Mouse (Mus musculus) megakaryocyte, embryonic 14.5 days (primary cell): Measurements from ENCODE around the gene Slc29a4. TPM values are rescaled to one million over a fixed set of nuclear protein-coding genes. Genes with fewer than 3 reads are reported as not detected.
A peak's percentile ranks its signal among the peaks of the same experiment; 100 is the strongest.

Experiments
- H3K27me3 ChIP-seq: replicated peaks from 2 replicates; pipeline ENCODE3; 2012; ENCODE audit warnings: inconsistent platforms
- H3K36me3 ChIP-seq: replicated peaks from 2 replicates; pipeline ENCODE3; 2012; ENCODE audit warnings: low read length, inconsistent platforms, mixed read lengths
- H3K4me1 ChIP-seq: 2 replicates; pipeline ENCODE4 v1.6.1; 2012; ENCODE audit warnings: inconsistent platforms
- H3K4me3 ChIP-seq: replicated peaks from 2 replicates; pipeline ENCODE3; 2012; ENCODE audit warnings: moderate library complexity, mild to moderate bottlenecking, inconsistent platforms
- H3K9me3 ChIP-seq: 2 replicates; pipeline ENCODE4 v1.6.1; 2012; ENCODE audit warnings: inconsistent platforms
- FLI1 ChIP-seq: IDR thresholded peaks from 2 replicates; pipeline ENCODE4 v1.6.1; 2012; ENCODE audit warnings: low read length, inconsistent platforms, mixed read lengths
- GATA1 ChIP-seq: IDR thresholded peaks from 3 replicates; pipeline ENCODE4 v1.6.1; 2012; ENCODE audit warnings: mixed read lengths, low read length, inconsistent platforms, borderline replicate concordance
- polyA plus RNA-seq: library from polyadenylated mRNA; stranded (reverse); fragments of >175 nt; gene quantifications from 2 replicates; pipeline ENCODE4 v1.2.3, GENCODE M21; 2012; ENCODE audit warnings: low replicate concordance; ENCODE audit not compliant: insufficient read depth

The Slc29a4 gene
- polyA plus RNA-seq, 1 experiment = 0.04 TPM

DNA sequence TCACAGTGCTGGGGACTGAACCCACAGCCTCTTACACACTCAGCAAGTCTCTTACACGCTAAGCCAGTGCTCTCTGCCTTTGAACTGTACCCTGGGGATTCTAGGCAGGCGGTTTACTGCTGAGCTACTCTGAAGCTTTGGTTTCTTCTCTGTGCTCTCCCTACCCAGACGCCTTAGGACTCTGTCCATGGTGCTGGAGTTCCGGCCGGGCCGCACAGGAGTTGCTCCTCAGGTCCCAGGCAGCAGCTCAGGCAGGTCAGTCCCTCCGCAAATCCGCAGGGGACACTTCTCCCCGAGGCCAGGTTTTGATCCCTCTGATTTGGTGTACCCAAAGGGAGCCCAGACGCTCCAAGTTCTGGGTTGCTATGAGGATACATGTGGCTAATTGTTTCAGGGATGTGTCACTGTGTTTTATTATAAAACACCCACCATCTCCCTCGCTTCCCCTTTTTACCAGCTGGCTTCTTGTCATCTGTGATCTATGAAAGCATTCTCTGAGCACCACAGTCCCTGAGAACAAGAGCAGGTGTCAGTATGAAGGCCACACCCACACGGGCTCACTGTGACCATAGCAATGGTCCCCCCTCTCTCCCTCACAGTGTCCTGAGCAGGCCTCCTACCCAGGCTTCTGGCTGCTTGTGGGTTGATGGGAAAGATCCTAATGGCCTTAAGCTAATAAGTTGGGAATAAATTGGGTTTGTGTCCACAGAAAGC is 2.5 kb downstream of the Slc29a4 start:
- H3K9me3 ChIP-seq = no peaks in the 10 kb centered on the region
- H3K36me3 ChIP-seq = no peaks in the 10 kb centered on the region
- no peak overlapping the region for H3K4me3 ChIP-seq
- TF ChIP-seq FLI1 = no peak
- TF ChIP-seq GATA1 = no peak
- H3K4me1 ChIP-seq = no peaks in the 10 kb centered on the region; the same call in 1 of the 2 replicates
- peaks cover 34% of the 10 kb centered on the region for H3K27me3 ChIP-seq

DNA sequence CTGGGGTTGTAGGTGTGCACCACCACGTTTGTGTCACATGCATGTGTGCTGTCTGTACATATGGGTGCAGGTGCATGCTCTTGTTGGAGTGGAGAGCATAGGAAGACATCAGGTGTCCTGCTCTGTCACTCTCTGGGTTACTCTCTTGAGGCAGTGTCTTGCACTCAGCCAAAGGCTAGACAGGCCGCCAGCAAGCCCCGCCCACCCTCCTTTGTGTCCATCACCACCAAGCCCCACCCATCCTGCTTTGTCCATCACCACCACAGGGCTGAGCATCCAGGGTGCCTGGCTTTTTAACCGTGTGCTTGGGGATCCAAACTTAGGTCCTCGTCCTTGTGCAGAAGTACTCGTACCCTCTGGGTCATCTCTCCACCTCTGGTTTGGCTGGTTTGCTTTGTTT is 3.9 kb downstream of the Slc29a4 start:
- Histone ChIP-seq H3K27me3 (peaks cover 43% of the 10 kb centered on the region), H3K4me1 (peaks cover 4% of the 10 kb centered on the region; the same call in 1 of the 2 replicates), H3K9me3 (no peaks in the 10 kb centered on the region), H3K4me3 (no peak overlapping the region), H3K36me3 (no peaks in the 10 kb centered on the region)
- TF ChIP-seq GATA1 = no peak
- TF ChIP-seq FLI1 = no peak

DNA sequence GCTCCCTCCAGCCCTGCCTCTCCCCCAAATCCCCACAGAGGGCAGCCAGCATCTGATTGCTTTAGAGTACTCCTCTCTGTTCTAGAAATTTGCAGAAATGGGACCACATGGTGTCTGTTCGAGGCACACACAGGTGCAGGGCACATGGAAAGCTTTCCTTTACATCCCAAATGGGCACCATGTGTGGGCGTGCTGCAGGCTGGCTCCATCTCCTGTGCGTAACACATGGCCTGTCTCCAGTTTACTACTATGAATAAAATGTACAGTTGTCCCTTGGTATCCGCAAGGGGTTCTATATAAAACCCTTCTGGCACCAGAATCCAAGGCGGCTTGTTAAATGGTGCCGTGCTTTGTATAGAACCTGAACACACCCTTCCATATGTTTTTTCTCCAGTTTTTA is 4.6 kb downstream of the Slc29a4 start:
- H3K36me3 ChIP-seq = no peaks in the 10 kb centered on the region
- TF ChIP-seq GATA1 = no peak
- peaks cover 49% of the 10 kb centered on the region for H3K27me3 ChIP-seq
- no peaks in the 10 kb centered on the region for H3K9me3 ChIP-seq
- no peak overlapping the region for H3K4me3 ChIP-seq
- H3K4me1 ChIP-seq = peaks cover 10% of the 10 kb centered on the region

DNA sequence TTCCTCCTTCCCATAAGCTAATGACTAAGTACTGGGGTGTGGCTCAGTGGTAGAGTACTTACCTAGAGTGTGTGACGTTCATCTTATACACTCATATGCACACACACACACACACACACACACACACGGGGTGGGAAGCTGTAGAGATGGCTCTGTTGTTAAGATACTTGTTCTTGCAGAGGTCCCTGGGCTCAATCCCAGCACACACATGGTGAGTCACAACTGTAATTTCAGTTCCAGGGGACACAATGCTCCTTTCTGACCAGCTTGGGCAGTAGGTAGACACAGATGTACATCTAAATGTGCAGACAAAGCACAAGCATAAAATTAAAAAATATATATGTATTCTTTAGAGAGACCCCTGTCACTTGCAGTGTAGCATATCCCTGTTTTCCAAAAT is 5.4 kb downstream of the Slc29a4 start:
- H3K4me3 ChIP-seq = no peak overlapping the region
- TF ChIP-seq FLI1 (no peak), GATA1 (no peak)
- no peaks in the 10 kb centered on the region for H3K36me3 ChIP-seq
- H3K4me1 ChIP-seq = peaks cover 18% of the 10 kb centered on the region
- H3K27me3 ChIP-seq = peaks cover 53% of the 10 kb centered on the region
- no peaks in the 10 kb centered on the region for H3K9me3 ChIP-seq

DNA sequence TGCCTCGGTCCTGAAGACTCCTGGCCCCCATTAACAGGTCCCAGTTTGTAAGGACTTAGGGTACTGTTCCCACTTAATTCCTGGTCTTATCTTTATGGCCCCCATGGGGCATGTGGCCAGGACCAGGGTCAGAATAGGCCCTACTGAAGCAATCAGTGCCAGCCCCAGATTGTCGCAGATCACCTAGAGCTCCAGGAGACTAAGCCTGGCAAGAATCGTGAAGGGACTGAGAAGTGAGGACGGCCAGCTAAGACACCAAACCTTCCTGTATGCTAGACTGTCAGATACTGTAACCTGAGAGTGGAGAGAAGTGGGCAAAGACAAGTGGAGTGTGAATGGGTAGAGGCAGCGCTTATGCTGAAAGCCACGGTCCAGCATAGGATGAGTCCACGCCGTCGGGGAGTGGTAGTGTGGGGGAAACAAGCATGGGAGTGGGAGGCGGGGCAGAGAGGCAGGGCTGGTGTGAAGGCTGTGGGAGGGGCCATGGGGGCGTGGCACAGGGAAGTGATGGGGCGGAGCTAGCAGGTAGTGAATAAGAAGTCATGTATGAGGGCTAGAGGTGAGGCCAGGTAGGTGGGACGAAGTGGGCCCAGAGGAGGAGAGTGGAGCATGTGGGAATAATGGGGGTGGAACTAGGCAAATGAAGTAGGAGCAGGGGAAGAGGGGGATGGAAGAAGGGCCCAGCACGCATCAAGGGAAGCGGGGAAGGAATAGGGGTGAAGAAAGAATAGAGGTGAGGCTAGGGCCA is 8.7 kb downstream of the Slc29a4 start:
- Histone ChIP-seq H3K27me3 (peaks cover 75% of the 10 kb centered on the region), H3K4me3 (no peak overlapping the region)
- TF ChIP-seq GATA1 (no peak), FLI1 (no peak)

DNA sequence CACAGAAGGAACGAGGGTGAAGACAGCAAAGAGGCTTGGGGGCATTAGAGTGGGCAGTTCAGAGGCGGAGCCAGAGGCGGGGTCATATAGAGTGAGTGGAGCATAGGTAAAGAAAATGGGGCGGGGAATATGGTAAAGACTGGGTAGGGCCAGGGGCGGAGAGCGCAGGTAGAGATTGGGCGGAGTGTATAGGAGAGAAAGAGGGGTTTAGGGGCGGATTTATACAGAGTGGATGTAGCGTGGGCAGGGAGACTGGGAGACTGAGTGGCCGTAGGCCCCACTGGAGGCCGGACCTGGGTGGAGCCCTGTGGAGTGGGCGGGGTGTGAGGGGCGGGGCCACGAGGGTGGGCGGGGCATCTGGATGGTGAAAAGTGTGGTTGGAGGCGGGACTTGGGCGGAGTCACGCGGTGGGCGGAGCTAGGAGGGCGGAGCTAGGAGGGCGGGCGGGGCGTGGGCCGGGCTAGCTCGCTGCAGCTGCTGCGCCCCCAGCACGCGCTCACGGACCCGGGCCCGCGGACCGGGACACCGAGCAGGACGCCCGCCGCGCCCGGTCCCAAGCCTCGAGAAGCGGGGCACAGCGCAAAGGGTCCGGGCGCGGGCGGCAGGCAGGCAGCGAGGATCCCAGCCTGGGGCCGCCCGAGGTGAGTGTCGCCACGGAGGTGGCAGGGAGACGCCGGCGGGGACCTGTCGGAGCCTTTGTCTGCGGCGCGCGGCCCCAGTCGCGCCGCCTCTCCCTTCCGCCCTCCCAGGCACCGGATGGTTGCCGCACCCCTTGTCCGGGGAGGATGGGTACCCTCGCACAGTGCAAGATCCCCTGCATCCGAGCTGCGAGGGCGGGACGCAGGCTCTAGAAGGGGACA is 9.6 kb downstream of the Slc29a4 start:
- peak overlapping the region; percentile 88 for H3K4me3 ChIP-seq
- no peaks in the 10 kb centered on the region for H3K36me3 ChIP-seq
- peaks cover 70% of the 10 kb centered on the region for H3K27me3 ChIP-seq
- peaks cover 18% of the 10 kb centered on the region for H3K4me1 ChIP-seq
- TF ChIP-seq GATA1 (no peak), FLI1 (no peak)
- H3K9me3 ChIP-seq = no peaks in the 10 kb centered on the region

More for the DNA sequence above, 8.7 kb downstream of the Slc29a4 start:
- H3K36me3 ChIP-seq = no peaks in the 10 kb centered on the region
- peaks cover 18% of the 10 kb centered on the region for H3K4me1 ChIP-seq
- no peaks in the 10 kb centered on the region for H3K9me3 ChIP-seq

DNA sequence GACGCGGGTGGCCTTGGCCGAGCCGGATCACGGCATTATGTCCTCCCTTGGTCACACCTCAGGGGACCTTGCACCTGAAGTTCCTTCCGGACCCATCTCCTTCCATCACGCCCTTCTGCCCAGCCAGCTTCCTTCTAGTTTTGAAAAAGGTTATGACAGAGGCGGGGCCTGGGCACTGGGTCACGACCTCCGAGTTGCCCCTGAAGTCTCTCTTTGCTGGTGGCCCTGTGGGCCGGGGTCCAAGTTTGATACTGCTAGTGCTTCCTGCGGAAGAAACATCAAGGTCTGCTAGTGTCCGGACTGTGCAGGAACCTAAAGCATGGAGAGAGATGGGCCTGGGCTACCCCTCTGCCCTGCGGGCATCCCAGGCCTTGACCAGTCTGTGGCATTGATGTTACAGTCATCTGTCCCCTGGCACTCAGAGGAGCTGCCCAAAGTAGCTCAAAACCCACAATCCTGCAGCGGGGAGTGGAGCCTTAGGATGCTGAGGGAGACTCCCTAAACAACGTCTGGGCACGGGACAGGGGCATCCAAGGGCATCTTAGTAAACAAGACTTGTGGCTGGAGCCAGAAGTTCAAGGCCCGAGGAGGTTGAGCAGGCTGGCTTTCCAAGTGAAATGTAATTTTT is 10.3 kb downstream of the Slc29a4 start:
- TF ChIP-seq GATA1 = no peak
- no peak for TF ChIP-seq FLI1
- peaks cover 18% of the 10 kb centered on the region for H3K4me1 ChIP-seq
- no peaks in the 10 kb centered on the region for H3K9me3 ChIP-seq
- peaks cover 69% of the 10 kb centered on the region for H3K27me3 ChIP-seq
- peak overlapping the region; percentile 88 for H3K4me3 ChIP-seq
- no peaks in the 10 kb centered on the region for H3K36me3 ChIP-seq

DNA sequence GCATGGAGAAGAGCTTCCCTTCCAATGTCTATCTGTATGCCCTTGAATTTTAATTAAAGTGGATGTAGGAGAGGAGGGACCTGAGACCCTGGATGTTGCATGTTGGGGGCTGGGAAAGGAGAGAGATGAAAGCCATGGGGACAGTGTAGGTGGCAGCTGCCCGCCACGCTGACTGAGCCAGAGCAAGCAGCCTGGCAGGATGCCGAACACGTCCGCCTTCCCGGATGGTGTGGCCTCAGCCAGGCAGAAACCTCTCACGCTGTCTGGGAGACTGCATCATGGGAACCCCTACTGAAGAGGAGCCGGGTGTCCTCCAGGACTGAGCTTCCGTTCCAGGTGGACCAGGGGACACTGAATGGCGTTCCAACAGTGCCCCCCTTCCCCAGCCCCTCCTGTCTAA is 11.3 kb downstream of the Slc29a4 start:
- TF ChIP-seq GATA1 (no peak), FLI1 (no peak)
- Histone ChIP-seq H3K4me1 (peaks cover 18% of the 10 kb centered on the region), H3K9me3 (no peaks in the 10 kb centered on the region), H3K4me3 (no peak overlapping the region), H3K27me3 (peaks cover 68% of the 10 kb centered on the region), H3K36me3 (no peaks in the 10 kb centered on the region)

DNA sequence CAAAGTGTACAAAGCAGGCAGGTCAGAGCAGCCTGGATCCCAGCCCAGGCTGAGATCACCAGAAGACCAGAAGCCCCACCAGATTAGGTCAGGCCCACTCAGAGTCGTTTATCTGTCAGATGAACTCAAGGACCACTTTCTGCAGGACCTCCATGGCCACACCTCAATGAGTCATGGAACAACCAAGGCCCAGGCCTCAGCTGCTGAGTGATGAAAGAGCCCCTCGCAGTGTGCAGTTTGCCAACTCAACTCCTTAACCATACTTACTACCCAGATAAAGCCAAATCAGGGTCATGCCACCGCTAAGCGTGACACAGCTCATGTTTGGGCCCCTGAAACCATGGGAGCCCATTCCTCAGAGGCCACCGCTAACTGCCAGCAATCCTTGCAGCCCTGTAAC is 15.4 kb downstream of the Slc29a4 start:
- no peak overlapping the region for H3K4me3 ChIP-seq
- no peaks in the 10 kb centered on the region for H3K36me3 ChIP-seq
- H3K4me1 ChIP-seq = no peaks in the 10 kb centered on the region; the same call in 1 of the 2 replicates
- no peak for TF ChIP-seq FLI1
- no peak for TF ChIP-seq GATA1
- peaks cover 51% of the 10 kb centered on the region for H3K27me3 ChIP-seq
- H3K9me3 ChIP-seq = peaks cover 17% of the 10 kb centered on the region
